Mouse (Mus musculus): ENCODE data around the gene Tex21. TPM values are rescaled to one million over a fixed set of nuclear protein-coding genes. Genes with fewer than 3 reads are reported as not detected.
A peak's percentile ranks its signal among the peaks of the same experiment; 100 is the strongest.

Gene Tex21
- polyA plus RNA-seq, 1 experiment from 2014 or later, result not detected

- H3K27ac ChIP-seq, result no peak overlapping the region
- 96% methylated on average over 7 of the region's 7 CpGs for WGBS (ENCODE audit: missing documents)
- no peaks in the 10 kb centered on the region for H3K79me2 ChIP-seq (ENCODE audit: inconsistent target)
- no peak overlapping the region for H3K4me3 ChIP-seq (ENCODE audit: inconsistent target)
- no peaks in the 10 kb centered on the region for H3K36me3 ChIP-seq (ENCODE audit: inconsistent target)
Measured at GRCm38 (mm10) chr12:76269196-76269595, 22.6 kb upstream of the Tex21 start.

GRCm38 (mm10) chr12:76268686-76269085 is 22.1 kb upstream of the Tex21 start:
- no peaks in the 10 kb centered on the region for H3K36me3 ChIP-seq (ENCODE audit: inconsistent target)
- no peak overlapping the region for H3K27ac ChIP-seq
- H3K4me3 ChIP-seq (ENCODE audit: inconsistent target), result no peak overlapping the region
- no peaks in the 10 kb centered on the region for H3K79me2 ChIP-seq (ENCODE audit: inconsistent target)
- 96% methylated on average over 10 of the region's 10 CpGs for WGBS (ENCODE audit: missing documents)

- WGBS (ENCODE audit: missing documents), result 70% methylated on average over 9 of the region's 9 CpGs
- no peaks in the 10 kb centered on the region for H3K36me3 ChIP-seq (ENCODE audit: inconsistent target)
Measured at GRCm38 (mm10) chr12:76266875-76267274, 20.3 kb upstream of the Tex21 start.

DNA sequence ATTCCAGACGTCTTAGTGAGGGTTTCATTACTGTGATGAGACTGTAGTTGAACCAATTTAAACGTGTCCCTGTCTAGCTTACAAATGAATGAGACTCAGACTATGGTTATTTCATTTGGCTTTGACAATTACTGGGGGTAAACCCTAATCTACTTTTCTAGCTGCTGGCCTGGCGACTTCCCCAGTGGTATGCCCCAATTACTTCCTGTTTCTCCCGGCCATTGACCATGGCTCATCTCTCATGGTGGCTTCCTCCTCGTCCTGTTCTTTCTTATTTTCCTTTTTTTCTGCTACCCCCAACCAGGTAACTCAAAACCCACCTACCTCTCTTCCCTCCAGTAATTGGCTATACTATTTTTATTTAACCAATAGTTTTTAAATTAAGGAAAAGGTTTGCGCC is 18.5 kb upstream of the Tex21 start:
- Histone ChIP-seq H3K27ac (peak overlapping the region; percentile 22; the same call in 1 of the 2 replicates), H3K36me3 (ENCODE audit: inconsistent target) (no peaks in the 10 kb centered on the region), H3K79me2 (ENCODE audit: inconsistent target) (no peaks in the 10 kb centered on the region), H3K4me3 (ENCODE audit: inconsistent target) (no peak overlapping the region)
- WGBS (ENCODE audit: missing documents), result 21% methylated on average over 6 of the region's 6 CpGs

More at GRCm38 (mm10) chr12:76266875-76267274, 20.3 kb upstream of the Tex21 start:
- Histone ChIP-seq H3K27ac (no peak overlapping the region), H3K79me2 (ENCODE audit: inconsistent target) (no peaks in the 10 kb centered on the region), H3K4me3 (ENCODE audit: inconsistent target) (no peak overlapping the region)

DNA sequence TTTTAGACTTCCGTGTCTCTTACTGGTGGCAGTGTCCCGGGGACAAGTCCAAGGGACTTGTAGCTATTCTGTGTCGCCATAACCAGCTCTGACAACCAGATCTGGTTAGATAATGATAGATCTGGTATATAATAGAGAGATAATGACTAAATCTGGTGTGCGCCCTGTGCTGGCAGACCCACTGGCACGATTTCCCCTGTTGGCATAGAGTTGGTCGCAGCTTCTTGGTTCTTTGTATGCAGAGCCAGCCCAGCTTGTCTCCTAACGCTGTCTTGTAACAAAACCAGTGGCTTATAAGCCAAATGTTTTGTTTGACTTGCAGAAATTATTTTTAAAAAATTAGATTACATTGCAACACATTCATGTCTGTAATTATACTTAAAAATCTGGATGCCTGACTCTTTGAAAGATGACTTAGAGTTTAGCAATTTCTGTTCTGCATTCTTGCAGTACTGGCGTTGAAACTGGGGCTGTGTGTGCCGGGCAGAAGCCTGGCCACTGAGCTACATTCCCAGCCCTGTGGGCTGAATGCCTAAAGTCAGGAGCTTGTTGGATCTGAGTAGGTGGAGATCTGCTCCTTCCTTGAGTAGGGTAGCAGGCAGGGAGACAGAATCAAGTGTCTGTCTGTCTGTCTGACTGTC is 17.9 kb upstream of the Tex21 start:
- WGBS (ENCODE audit: missing documents), result 85% methylated on average over 9 of the region's 9 CpGs
- Histone ChIP-seq H3K36me3 (ENCODE audit: inconsistent target) (no peaks in the 10 kb centered on the region), H3K4me3 (ENCODE audit: inconsistent target) (no peak overlapping the region), H3K79me2 (ENCODE audit: inconsistent target) (no peaks in the 10 kb centered on the region), H3K27ac (peak overlapping the region; percentile 22; the same call in 1 of the 2 replicates)

GRCm38 (mm10) chr12:76263876-76264275 is 17.3 kb upstream of the Tex21 start:
- no peak overlapping the region for H3K4me3 ChIP-seq (ENCODE audit: inconsistent target)
- WGBS (ENCODE audit: missing documents), result 100% methylated on average over 1 of the region's 1 CpGs
- H3K27ac ChIP-seq, result no peak overlapping the region
- no peaks in the 10 kb centered on the region for H3K79me2 ChIP-seq (ENCODE audit: inconsistent target)
- no peaks in the 10 kb centered on the region for H3K36me3 ChIP-seq (ENCODE audit: inconsistent target)

DNA sequence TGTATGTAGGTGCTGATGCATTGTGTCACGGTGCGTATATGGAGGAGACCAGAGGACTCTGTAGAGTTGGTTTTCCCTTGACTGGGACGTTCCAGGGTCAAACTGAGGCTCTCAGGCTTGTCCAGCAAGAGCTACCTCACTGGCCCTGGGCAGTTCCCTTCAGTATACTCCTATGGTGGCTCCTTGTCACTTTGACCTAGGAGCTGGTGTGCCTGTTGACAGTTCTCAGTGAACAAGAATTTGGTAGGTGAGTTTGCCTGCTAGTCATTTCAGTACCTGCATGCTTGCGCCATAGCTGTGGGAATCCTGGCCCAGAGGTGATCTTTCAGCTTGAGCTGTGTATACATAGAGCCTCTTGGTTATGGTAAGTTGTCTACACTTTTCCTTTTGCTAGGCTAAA is 16.4 kb upstream of the Tex21 start:
- Histone ChIP-seq H3K79me2 (ENCODE audit: inconsistent target) (no peaks in the 10 kb centered on the region), H3K36me3 (ENCODE audit: inconsistent target) (no peaks in the 10 kb centered on the region), H3K27ac (no peak overlapping the region), H3K4me3 (ENCODE audit: inconsistent target) (no peak overlapping the region)
- WGBS (ENCODE audit: missing documents), result 100% methylated on average over 4 of the region's 4 CpGs

DNA sequence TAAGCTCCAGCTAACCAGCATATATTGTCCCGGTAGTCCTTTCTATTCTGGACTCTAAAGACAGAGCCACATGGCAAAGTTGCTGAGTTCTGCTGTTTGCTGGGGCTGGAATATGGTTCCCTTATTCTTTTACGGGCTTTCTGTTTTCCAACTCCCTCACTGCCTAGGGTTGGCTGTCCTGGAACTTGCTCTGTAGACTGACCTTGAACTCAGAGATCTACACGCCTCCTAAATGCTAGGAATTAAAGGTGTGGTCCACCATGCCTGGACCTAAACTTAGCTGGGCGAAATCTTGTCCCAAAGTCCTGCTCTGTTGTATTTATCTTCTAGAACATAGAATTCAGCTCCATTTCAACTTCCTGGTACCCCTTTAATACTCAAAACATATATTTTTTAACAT is 15.0 kb upstream of the Tex21 start:
- H3K27ac ChIP-seq, result no peak overlapping the region

GRCm38 (mm10) chr12:76260673-76261072 is 14.1 kb upstream of the Tex21 start:
- peaks cover 21% of the 10 kb centered on the region; the same call in 1 of the 2 replicates for H3K79me2 ChIP-seq (ENCODE audit: inconsistent target)
- H3K36me3 ChIP-seq (ENCODE audit: inconsistent target), result no peaks in the 10 kb centered on the region
- no peak overlapping the region for H3K4me3 ChIP-seq (ENCODE audit: inconsistent target)
- 100% methylated on average over 3 of the region's 3 CpGs for WGBS (ENCODE audit: missing documents)
- H3K27ac ChIP-seq, result no peak overlapping the region

More for the DNA sequence above, 15.0 kb upstream of the Tex21 start:
- WGBS (ENCODE audit: missing documents), result 91% methylated on average over 4 of the region's 4 CpGs
- no peaks in the 10 kb centered on the region for H3K36me3 ChIP-seq (ENCODE audit: inconsistent target)
- H3K79me2 ChIP-seq (ENCODE audit: inconsistent target), result peaks cover 12% of the 10 kb centered on the region; the same call in 1 of the 2 replicates
- no peak overlapping the region for H3K4me3 ChIP-seq (ENCODE audit: inconsistent target)

- H3K4me3 ChIP-seq (ENCODE audit: inconsistent target), result peak overlapping the region; percentile 82
- H3K79me2 ChIP-seq (ENCODE audit: inconsistent target), result peaks cover 22% of the 10 kb centered on the region; the same call in 1 of the 2 replicates
- no peaks in the 10 kb centered on the region for H3K36me3 ChIP-seq (ENCODE audit: inconsistent target)
- no peak overlapping the region for H3K27ac ChIP-seq
- 26% methylated on average over 17 of the region's 17 CpGs for WGBS (ENCODE audit: missing documents)
Measured at GRCm38 (mm10) chr12:76256114-76256843, 9.7 kb upstream of the Tex21 start.

- Histone ChIP-seq H3K36me3 (ENCODE audit: inconsistent target) (no peaks in the 10 kb centered on the region), H3K27ac (peak overlapping the region; percentile 40; the same call in 1 of the 2 replicates), H3K4me3 (ENCODE audit: inconsistent target) (peak overlapping the region; percentile 82), H3K79me2 (ENCODE audit: inconsistent target) (peaks cover 22% of the 10 kb centered on the region; the same call in 1 of the 2 replicates)
- WGBS (ENCODE audit: missing documents), result 1% methylated on average over 11 of the region's 11 CpGs
Measured at GRCm38 (mm10) chr12:76255499-76255875, 8.9 kb upstream of the Tex21 start.

GRCm38 (mm10) chr12:76254725-76255498 is 8.4 kb upstream of the Tex21 start, which contains the start of gene Mthfd1:
TSS of gene Mthfd1 (plus strand) at chr12:76255298.
- WGBS (ENCODE audit: missing documents), result 4% methylated on average over 43 of the region's 43 CpGs
- H3K4me3 ChIP-seq (ENCODE audit: inconsistent target), result peak within 1 kb of the TSS; percentile 82

GRCm38 (mm10) chr12:76253991-76254390 is 7.4 kb upstream of the Tex21 start:
- H3K79me2 ChIP-seq (ENCODE audit: inconsistent target), result peaks cover 22% of the 10 kb centered on the region; the same call in 1 of the 2 replicates
- WGBS (ENCODE audit: missing documents), result 86% methylated on average over 8 of the region's 8 CpGs
- no peak overlapping the region for H3K4me3 ChIP-seq (ENCODE audit: inconsistent target)
- no peaks in the 10 kb centered on the region for H3K36me3 ChIP-seq (ENCODE audit: inconsistent target)
- H3K27ac ChIP-seq, result no peak overlapping the region

More at GRCm38 (mm10) chr12:76254725-76255498, 8.4 kb upstream of the Tex21 start, which contains the start of gene Mthfd1:
- H3K36me3 ChIP-seq (ENCODE audit: inconsistent target), result no peaks in the 10 kb centered on the region
- peaks cover 22% of the 10 kb centered on the region; the same call in 1 of the 2 replicates for H3K79me2 ChIP-seq (ENCODE audit: inconsistent target)
- peak within 1 kb of the TSS; percentile 40 for H3K27ac ChIP-seq

DNA sequence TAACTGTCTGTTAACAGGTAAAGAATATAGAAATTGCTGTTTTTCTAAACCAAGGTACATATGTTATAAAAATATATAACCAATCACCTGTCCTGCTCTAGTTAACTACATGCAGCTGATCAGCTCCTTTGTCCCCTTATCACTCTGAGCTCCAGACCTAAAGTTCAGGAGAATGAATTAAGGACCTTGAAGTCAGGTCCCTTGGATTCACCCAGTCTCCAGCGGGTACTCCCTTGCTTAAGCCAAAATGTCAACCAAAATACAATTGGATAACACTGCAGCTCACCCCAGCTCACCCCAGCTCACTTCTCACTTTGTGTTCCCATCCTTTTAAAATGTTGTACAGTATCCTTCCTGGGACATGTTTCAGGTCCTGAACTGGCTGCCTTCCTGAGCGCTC is 7.0 kb upstream of the Tex21 start:
- Histone ChIP-seq H3K79me2 (ENCODE audit: inconsistent target) (peaks cover 22% of the 10 kb centered on the region; the same call in 1 of the 2 replicates), H3K27ac (no peak overlapping the region), H3K4me3 (ENCODE audit: inconsistent target) (no peak overlapping the region), H3K36me3 (ENCODE audit: inconsistent target) (no peaks in the 10 kb centered on the region)
- WGBS (ENCODE audit: missing documents), result 89% methylated on average over 2 of the region's 2 CpGs

Data from macrophage (primary cell).